Mouse (Mus musculus): ENCODE data around the gene Cnih3.

GRCm38 (mm10) chr1:181368789-181369570 lies 16.6 kb downstream of the Cnih3 start:
- no peak for TF ChIP-seq MAFK (IDR thresholded peaks at IDR 0.05; ENCODE audit: insufficient read depth, low read depth, low read length)
- TF ChIP-seq ZNF384 (IDR thresholded peaks at IDR 0.05; ENCODE audit: low read depth, low read length): no peak

Measured in ES-E14 (cell line).